Mouse (Mus musculus): ENCODE measurements around the gene Ep400. TPM values are rescaled to one million over a fixed set of nuclear protein-coding genes. Genes with fewer than 3 reads are reported as not detected.
"Not testable (repeated sequence)": the region's sequence is repeated elsewhere in the genome, so short reads cannot be mapped to it uniquely, and the experiment has no call there.

The Ep400 gene
- polyA plus RNA-seq, 1 experiment, result not detected

GRCm38 (mm10) chr5:110769272-110769671 lies 1.2 kb downstream of the Ep400 start:
- 38% methylated on average over 4 of the region's 4 CpGs for WGBS

GRCm38 (mm10) chr5:110763890-110764289 lies 6.6 kb downstream of the Ep400 start:
- no peak overlapping the region for H3K27ac ChIP-seq (ENCODE audit: insufficient read depth, low read depth, low read length)
- TF ChIP-seq POLR2A (IDR thresholded peaks at IDR 0.05; ENCODE audit: insufficient read depth, low read depth, low read length), result no peak
- TF ChIP-seq CTCF (IDR thresholded peaks at IDR 0.05; ENCODE audit: insufficient read depth, low read depth, low read length), result no peak
- WGBS, result 94% methylated on average over 8 of the region's 8 CpGs
- H3K4me1 ChIP-seq (ENCODE audit: control insufficient read depth, insufficient read depth, low read length), result no peaks in the 10 kb centered on the region
- no peak overlapping the region for H3K4me3 ChIP-seq (ENCODE audit: insufficient read depth, low read depth, low read length)

More at GRCm38 (mm10) chr5:110769272-110769671, 1.2 kb downstream of the Ep400 start:
- no peak for TF ChIP-seq POLR2A (IDR thresholded peaks at IDR 0.05; ENCODE audit: insufficient read depth, low read depth, low read length)
- no peak for TF ChIP-seq CTCF (IDR thresholded peaks at IDR 0.05; ENCODE audit: insufficient read depth, low read depth, low read length)
- Histone ChIP-seq H3K4me3 (ENCODE audit: insufficient read depth, low read depth, low read length) (no peak overlapping the region), H3K4me1 (ENCODE audit: control insufficient read depth, insufficient read depth, low read length) (no peaks in the 10 kb centered on the region; the same call in 1 of the 2 replicates), H3K27ac (ENCODE audit: insufficient read depth, low read depth, low read length) (no peak overlapping the region)

GRCm38 (mm10) chr5:110745021-110745420 lies 25.5 kb downstream of the Ep400 start:
- no peak overlapping the region for H3K27ac ChIP-seq (ENCODE audit: insufficient read depth, low read depth, low read length)
- 86% methylated on average over 1 of the region's 1 CpGs for WGBS
- peaks cover 3% of the 10 kb centered on the region; the same call in 1 of the 2 replicates for H3K4me1 ChIP-seq (ENCODE audit: control insufficient read depth, insufficient read depth, low read length)
- H3K4me3 ChIP-seq (ENCODE audit: insufficient read depth, low read depth, low read length), result no peak overlapping the region
- no peak for TF ChIP-seq CTCF (IDR thresholded peaks at IDR 0.05; ENCODE audit: insufficient read depth, low read depth, low read length)
- no peak for TF ChIP-seq POLR2A (IDR thresholded peaks at IDR 0.05; ENCODE audit: insufficient read depth, low read depth, low read length)

GRCm38 (mm10) chr5:110739496-110740275 lies 30.8 kb downstream of the Ep400 start:
- WGBS, result 85% methylated on average over 7 of the region's 7 CpGs
- Histone ChIP-seq H3K27ac (ENCODE audit: insufficient read depth, low read depth, low read length) (no peak overlapping the region), H3K4me3 (ENCODE audit: insufficient read depth, low read depth, low read length) (no peak overlapping the region), H3K4me1 (ENCODE audit: control insufficient read depth, insufficient read depth, low read length) (peaks cover 2% of the 10 kb centered on the region; the same call in 1 of the 2 replicates)
- TF ChIP-seq POLR2A (IDR thresholded peaks at IDR 0.05; ENCODE audit: insufficient read depth, low read depth, low read length) (no peak), CTCF (IDR thresholded peaks at IDR 0.05; ENCODE audit: insufficient read depth, low read depth, low read length) (no peak)

- peaks cover 2% of the 10 kb centered on the region; the same call in 1 of the 2 replicates for H3K4me1 ChIP-seq (ENCODE audit: control insufficient read depth, insufficient read depth, low read length)
- 90% methylated on average over 1 of the region's 1 CpGs for WGBS
- TF ChIP-seq CTCF (IDR thresholded peaks at IDR 0.05; ENCODE audit: insufficient read depth, low read depth, low read length) (no peak), POLR2A (IDR thresholded peaks at IDR 0.05; ENCODE audit: insufficient read depth, low read depth, low read length) (no peak)
Observed at GRCm38 (mm10) chr5:110735606-110736005, 34.9 kb downstream of the Ep400 start.

GRCm38 (mm10) chr5:110733231-110733823 lies 37.2 kb downstream of the Ep400 start:
- Histone ChIP-seq H3K4me3 (ENCODE audit: insufficient read depth, low read depth, low read length) (no peak overlapping the region), H3K4me1 (ENCODE audit: control insufficient read depth, insufficient read depth, low read length) (no peaks in the 10 kb centered on the region), H3K27ac (ENCODE audit: insufficient read depth, low read depth, low read length) (no peak overlapping the region)
- 90% methylated on average over 4 of the region's 4 CpGs for WGBS
- TF ChIP-seq CTCF (IDR thresholded peaks at IDR 0.05; ENCODE audit: insufficient read depth, low read depth, low read length) (no peak), POLR2A (IDR thresholded peaks at IDR 0.05; ENCODE audit: insufficient read depth, low read depth, low read length) (no peak)

More at GRCm38 (mm10) chr5:110735606-110736005, 34.9 kb downstream of the Ep400 start:
- H3K27ac ChIP-seq (ENCODE audit: insufficient read depth, low read depth, low read length), result no peak overlapping the region
- no peak overlapping the region for H3K4me3 ChIP-seq (ENCODE audit: insufficient read depth, low read depth, low read length)

- Histone ChIP-seq H3K4me1 (ENCODE audit: control insufficient read depth, insufficient read depth, low read length) (no peaks in the 10 kb centered on the region), H3K4me3 (ENCODE audit: insufficient read depth, low read depth, low read length) (no peak overlapping the region), H3K27ac (ENCODE audit: insufficient read depth, low read depth, low read length) (no peak overlapping the region)
- 91% methylated on average over 2 of the region's 2 CpGs for WGBS
- no peak for TF ChIP-seq CTCF (IDR thresholded peaks at IDR 0.05; ENCODE audit: insufficient read depth, low read depth, low read length)
- no peak for TF ChIP-seq POLR2A (IDR thresholded peaks at IDR 0.05; ENCODE audit: insufficient read depth, low read depth, low read length)
Observed at GRCm38 (mm10) chr5:110731227-110731626, 39.3 kb downstream of the Ep400 start.

- no peak overlapping the region for H3K27ac ChIP-seq (ENCODE audit: insufficient read depth, low read depth, low read length)
- H3K4me1 ChIP-seq (ENCODE audit: control insufficient read depth, insufficient read depth, low read length), result no peaks in the 10 kb centered on the region
- no peak overlapping the region for H3K4me3 ChIP-seq (ENCODE audit: insufficient read depth, low read depth, low read length)
- 83% methylated on average over 1 of the region's 1 CpGs for WGBS
- TF ChIP-seq POLR2A (IDR thresholded peaks at IDR 0.05; ENCODE audit: insufficient read depth, low read depth, low read length) (no peak), CTCF (IDR thresholded peaks at IDR 0.05; ENCODE audit: insufficient read depth, low read depth, low read length) (no peak)
Observed at GRCm38 (mm10) chr5:110727850-110728249, 42.7 kb downstream of the Ep400 start.

- Histone ChIP-seq H3K27ac (ENCODE audit: insufficient read depth, low read depth, low read length) (no peak overlapping the region), H3K4me3 (ENCODE audit: insufficient read depth, low read depth, low read length) (no peak overlapping the region), H3K4me1 (ENCODE audit: control insufficient read depth, insufficient read depth, low read length) (no peaks in the 10 kb centered on the region)
- TF ChIP-seq POLR2A (IDR thresholded peaks at IDR 0.05; ENCODE audit: insufficient read depth, low read depth, low read length) (no peak), CTCF (IDR thresholded peaks at IDR 0.05; ENCODE audit: insufficient read depth, low read depth, low read length) (no peak)
- WGBS, result 95% methylated on average over 2 of the region's 2 CpGs
Observed at GRCm38 (mm10) chr5:110723543-110723942, 47.0 kb downstream of the Ep400 start.

GRCm38 (mm10) chr5:110721463-110721862 lies 49.1 kb downstream of the Ep400 start:
- WGBS, result 88% methylated on average over 1 of the region's 1 CpGs
- H3K27ac ChIP-seq (ENCODE audit: insufficient read depth, low read depth, low read length); H3K4me3 ChIP-seq (ENCODE audit: insufficient read depth, low read depth, low read length); H3K4me1 ChIP-seq (ENCODE audit: control insufficient read depth, insufficient read depth, low read length): not testable (repeated sequence)

Measured in olfactory bulb, adult 2 months (tissue).